Mouse (Mus musculus): ENCODE results near the gene Fgfr2.

Gene Fgfr2

GRCm38 (mm10) chr7:132360336-132360735 is 762.8 kb downstream of the Fgfr2 start:
- no peak for DNase-seq (ENCODE audit: extremely low spot score, low read depth, low spot score)

DNA sequence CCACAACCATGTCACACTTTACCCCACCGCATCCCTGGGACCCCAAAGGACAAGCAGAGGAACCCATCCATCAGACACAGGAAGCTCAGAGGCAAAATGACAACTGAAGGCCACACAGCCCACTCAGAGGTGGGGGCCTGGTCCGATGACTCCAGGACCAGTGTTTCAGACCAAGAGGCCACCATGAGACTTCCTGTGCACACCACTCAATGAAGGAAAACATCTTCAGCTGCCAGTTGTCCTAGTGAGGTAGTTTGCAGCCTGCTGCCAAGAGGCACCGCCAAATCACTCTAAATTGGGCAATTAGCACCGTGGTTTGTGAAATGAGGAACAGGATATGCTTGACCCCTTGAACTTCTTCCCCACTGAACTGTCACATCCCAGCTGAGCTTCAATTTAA is 764.4 kb downstream of the Fgfr2 start:
- no peak for DNase-seq (ENCODE audit: extremely low spot score, low read depth, low spot score)

GRCm38 (mm10) chr7:132358250-132358649 is 764.9 kb downstream of the Fgfr2 start:
- no peak for DNase-seq (ENCODE audit: extremely low spot score, low read depth, low spot score)

DNA sequence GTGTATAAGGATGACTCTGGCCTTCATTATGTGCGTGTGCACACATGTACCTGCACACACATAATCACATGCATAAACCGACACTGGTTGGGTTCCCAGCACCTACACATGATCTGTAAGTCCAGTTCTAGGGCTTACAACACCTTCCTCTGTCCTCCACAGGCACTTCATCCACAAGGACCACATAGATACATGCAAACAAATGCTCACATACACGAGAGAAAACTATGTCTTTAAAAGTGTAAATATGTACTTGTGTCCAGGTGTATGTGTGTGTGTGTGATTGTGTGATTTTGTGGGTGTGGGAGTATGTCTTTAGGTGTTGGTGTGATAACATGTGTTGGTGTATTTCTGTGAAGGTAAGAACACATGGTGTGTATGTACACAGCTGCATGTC is 765.3 kb downstream of the Fgfr2 start:
- DNase-seq (ENCODE audit: extremely low spot score, low read depth, low spot score) = no peak

GRCm38 (mm10) chr7:132356881-132357840 is 766.0 kb downstream of the Fgfr2 start:
- DNase-seq (ENCODE audit: extremely low spot score, low read depth, low spot score) = no peak

DNA sequence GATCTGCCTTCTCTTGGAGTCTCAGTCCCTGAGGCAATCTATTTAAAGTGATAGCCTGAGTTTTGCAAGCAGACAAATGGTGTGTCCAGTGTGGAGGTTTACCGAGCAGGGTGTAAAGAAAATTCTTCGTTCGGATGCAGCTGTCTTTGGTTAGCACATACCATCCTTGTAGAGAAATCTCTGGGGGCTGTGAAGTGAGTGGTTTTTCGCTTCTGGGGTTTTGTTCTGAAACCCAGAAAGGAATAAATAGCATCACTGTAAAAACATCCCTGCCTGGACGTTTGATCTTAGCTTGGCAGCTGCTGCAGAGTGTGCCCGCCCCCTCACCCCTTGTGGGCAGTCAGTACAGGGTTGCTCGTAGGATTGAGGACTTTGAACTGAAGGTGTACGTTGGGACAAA is 767.0 kb downstream of the Fgfr2 start:
- no peak for DNase-seq (ENCODE audit: extremely low spot score, low read depth, low spot score)

DNA sequence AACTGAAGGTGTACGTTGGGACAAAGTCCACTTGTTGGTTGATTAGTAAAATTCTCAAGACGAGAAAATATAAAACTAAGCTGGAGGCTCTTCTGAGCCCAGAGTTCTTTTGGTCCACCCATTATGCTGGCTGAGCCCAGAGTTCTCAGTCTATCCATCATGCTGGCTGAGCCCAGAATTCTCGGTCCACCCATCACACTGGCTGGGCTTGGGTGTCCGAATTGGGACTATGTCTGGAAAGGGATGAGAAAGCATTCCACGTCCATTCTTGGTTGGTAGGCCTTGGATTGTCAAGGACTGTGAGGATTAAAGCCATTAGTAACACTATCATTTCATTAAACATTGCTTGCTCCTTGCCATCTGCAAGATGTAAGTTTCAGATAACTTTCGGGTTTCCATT is 767.4 kb downstream of the Fgfr2 start:
- no peak for DNase-seq (ENCODE audit: extremely low spot score, low read depth, low spot score)

- no peak for DNase-seq (ENCODE audit: extremely low spot score, low read depth, low spot score)
Observed at GRCm38 (mm10) chr7:132349075-132349572, 774.0 kb downstream of the Fgfr2 start.

GRCm38 (mm10) chr7:132347273-132348045 is 775.7 kb downstream of the Fgfr2 start:
- DNase-seq (ENCODE audit: extremely low spot score, low read depth, low spot score) = no peak

DNA sequence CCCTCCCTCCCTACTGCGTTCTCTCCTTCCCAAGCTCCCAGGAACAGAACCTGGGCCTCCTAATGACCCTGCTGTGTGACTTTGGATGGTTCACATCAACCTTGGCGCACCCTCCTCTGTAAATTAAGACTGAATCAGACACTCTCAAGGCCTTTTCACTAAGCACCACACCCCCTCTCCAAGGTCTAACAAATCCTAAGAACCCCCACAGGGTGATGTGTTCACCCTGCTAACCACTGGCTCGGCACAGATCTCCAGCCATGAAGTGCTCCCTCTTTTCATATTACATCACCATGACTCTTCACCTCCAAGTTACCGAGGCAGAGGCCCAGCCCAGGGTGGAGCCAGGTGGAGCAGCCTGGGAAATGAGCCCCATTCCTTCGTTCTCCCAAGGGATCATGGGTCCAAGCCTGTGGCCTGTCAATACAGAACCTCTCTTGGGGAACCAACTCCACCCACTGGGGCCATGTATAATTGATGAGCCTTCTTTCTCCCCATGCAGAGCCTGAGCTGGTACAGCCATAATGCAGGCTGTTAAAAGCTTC is 777.6 kb downstream of the Fgfr2 start:
- no peak for DNase-seq (ENCODE audit: extremely low spot score, low read depth, low spot score)

- no peak for DNase-seq (ENCODE audit: extremely low spot score, low read depth, low spot score)
Observed at GRCm38 (mm10) chr7:132344606-132345005, 778.5 kb downstream of the Fgfr2 start.

DNA sequence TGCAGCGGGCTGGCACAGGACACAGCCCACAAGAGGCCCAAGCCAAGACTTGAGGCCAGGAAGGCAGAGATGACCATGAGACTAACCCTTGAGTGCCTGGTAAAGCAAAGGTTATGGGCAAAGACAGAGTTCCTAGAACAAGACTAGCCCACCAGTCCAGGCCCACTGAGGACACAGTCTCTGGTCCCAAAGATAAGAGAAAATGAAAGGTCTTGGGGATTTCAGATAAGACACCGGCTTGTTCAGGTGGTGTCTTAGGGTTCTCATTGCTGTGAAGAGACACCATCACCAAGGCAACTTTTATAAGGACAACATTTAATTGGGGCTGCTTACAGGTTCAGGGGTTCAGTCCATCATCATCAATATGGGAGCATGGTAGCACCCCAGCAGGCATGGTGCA is 779.2 kb downstream of the Fgfr2 start:
- no peak for DNase-seq (ENCODE audit: extremely low spot score, low read depth, low spot score)

- no peak for DNase-seq (ENCODE audit: extremely low spot score, low read depth, low spot score)
Observed at GRCm38 (mm10) chr7:132343146-132343545, 780.0 kb downstream of the Fgfr2 start.

DNA sequence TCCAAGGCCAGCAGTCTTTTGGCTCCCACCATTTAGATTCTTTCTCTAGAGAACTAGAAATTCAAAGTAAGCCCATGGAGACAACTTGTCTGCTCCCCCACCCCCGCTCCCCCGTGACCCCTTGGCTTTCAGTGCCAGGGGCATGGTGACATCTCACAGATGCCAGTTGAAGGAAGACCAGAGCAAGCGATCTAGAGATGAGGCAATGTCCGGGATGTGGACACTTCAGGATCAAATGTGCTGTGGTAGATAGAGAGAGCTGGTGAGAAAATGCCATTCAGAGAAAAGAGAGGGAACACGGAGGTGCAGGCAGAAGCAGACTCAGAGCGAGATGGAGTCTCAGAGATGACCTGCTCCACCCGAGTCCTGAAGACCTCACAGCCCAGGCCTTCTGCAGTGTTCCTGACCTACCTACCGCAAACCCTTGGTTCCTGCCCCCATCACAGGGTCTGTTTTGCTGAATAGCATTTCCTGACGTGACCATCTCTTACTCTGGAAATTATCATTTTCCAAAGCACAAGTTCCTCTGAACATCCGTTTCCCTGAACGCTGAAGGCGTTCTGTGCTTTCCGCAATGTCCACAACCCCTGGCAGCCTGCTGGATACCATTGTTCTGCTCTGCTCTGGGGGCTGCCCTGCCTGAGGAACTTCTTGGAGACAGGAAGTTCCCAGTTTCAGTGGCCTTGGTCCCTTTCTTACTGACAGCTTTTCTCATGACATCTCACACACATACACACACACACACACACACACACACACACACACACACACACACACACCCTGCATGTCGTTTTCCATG is 783.9 kb downstream of the Fgfr2 start:
- no peak for DNase-seq (ENCODE audit: extremely low spot score, low read depth, low spot score)

DNA sequence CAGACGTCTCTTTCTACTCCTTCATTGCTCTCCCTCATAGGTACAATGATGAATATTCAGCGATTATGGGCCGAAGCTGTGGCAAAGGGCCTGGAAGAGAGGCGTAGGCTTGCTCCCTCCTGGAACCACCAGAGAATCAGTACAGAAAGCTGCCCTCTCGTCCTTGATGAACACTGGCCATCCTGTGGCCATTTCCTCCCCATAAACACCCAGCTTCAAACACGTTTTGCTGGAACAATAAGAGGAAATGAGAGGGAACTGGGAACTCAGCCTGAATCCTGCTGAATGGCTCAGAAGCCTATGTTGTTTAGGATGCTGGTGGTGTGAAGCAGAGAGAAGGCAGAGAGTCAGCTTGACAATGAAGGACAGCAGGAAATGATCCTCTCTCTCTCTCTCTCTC is 784.8 kb downstream of the Fgfr2 start:
- DNase-seq (ENCODE audit: extremely low spot score, low read depth, low spot score) = no peak

DNA sequence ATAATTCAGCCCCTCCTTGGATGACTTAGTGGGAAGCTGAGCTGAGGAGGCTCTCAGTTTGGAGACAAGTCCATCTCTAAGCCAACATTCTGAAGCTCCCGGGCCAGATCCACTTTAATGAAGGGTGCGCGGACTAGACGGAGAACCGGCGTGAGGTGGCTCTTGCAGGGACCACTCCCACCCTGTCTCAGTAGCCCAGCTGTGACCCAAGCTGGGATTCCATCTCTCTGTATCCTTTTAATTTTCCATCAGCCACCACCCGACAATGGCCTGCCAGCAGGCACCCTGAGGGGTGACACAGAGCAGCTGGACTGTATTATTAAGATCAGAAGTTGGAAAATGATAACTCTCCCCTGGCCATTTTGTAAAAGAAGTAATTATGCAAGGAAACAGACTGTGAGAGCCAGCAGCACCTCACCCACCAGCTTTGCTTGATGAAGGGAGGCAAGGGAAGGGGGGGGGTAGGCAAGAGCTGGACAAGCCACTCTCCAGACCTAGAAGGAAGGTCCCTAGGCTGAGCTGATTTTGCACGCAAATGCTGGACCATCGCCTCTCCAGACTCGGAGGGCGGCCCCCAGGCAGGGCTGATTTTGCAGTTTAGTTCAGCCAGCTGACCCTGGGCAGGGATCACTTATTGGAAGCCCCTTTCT is 785.8 kb downstream of the Fgfr2 start:
- DNase-seq (ENCODE audit: extremely low spot score, low read depth, low spot score) = no peak

DNA sequence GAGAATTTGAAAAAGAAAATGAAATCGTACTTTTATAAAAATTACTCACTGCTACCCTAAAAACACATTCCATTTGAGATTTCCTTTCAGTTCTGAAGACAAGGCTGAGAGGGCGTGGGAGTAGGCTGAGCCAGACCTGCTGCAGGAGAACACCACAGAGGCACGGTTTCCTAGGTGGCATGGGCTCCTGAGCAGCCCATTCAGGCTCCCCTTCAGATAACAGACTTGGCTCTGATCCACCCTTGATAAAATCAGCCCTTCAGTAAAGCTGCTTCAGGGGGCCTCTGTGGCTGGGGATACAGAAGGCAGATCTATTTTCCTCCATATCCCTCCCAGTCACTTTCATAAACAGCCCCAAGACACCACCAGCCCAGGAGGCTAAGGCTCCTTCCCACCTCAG is 786.4 kb downstream of the Fgfr2 start:
- no peak for DNase-seq (ENCODE audit: extremely low spot score, low read depth, low spot score)

GRCm38 (mm10) chr7:132335367-132335766 is 787.8 kb downstream of the Fgfr2 start:
- DNase-seq (ENCODE audit: extremely low spot score, low read depth, low spot score) = no peak

DNA sequence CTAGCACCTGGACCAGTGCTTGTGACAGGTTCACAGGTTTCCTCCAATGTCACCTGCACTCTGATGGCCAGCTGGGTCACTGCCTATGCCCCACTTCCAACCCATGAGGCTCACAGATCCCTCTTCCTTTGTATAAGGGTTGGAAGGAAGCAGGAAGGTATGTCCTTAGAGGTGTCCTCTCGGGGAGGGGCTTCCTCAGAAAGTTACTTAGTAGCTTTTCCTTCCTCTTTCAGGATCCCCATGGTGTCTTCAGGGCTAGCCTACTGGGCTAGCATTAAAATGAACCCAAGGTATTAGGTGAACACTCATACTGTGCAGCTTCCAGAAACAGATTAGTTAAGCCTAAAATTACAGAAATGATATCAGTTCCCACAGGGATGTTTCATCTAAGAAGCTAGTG is 790.1 kb downstream of the Fgfr2 start:
- DNase-seq (ENCODE audit: extremely low spot score, low read depth, low spot score) = no peak

DNA sequence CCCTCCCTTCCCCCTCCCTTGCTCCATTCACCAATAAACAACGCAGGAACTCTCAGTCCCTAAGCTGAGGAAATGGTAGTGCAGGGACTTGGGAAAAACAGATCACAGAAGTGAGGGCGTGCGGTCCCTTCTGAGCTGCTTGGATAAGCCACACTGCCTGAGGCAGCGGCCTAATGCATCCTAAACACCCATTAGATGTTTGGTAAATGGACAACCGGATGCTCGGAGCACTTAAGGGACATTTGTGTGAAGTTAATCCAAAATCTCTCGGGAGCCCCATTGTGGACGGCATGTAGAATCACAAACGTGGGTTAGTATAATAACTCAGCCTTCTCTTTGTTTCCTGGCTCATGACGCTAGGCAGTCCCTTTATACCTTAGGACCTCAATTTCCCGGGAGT is 791.0 kb downstream of the Fgfr2 start:
- DNase-seq (ENCODE audit: extremely low spot score, low read depth, low spot score) = no peak
